Mouse (Mus musculus): ENCODE results near the gene Ctu2.

DNA sequence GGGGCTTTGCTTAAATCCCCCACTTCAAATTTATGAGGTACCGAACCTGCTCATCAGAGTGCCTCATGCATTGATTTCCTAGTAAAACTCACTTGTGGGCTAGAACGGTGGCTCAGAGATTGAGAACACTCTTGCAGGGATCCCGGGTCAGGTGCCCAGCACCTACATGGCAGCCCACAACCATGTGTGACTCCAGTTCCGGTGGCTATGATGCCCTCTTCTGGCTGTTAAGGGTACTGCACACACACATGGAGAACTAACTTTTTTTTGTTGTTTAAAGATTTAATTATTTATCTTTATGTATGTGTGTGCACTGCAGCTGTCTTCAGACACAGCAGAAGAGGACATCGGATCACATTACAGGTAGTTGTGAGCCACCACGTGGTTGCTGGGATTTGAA is 40.6 kb upstream of the Ctu2 start:
- TF ChIP-seq GATA1 (IDR thresholded peaks at IDR 0.05; ENCODE audit: borderline replicate concordance, low read length) (no peak), FLI1 (IDR thresholded peaks at IDR 0.05; ENCODE audit: low read length) (no peak)

All from megakaryocyte, embryonic 14.5 days (primary cell).